Mouse (Mus musculus) lung, embryonic 14.5 days (tissue): ENCODE results near the gene Anxa3. TPM values are rescaled to one million over a fixed set of nuclear protein-coding genes. Genes with fewer than 3 reads are reported as not detected.

ENCODE experiments used
- ATAC-seq: fragments of 200-750 bp; cut with Nextera tagmentation; 2 replicates; pipeline ENCODE4 v1.8.0; 2017; ENCODE audit warnings: mild to moderate bottlenecking, moderate TSS enrichment, moderate library complexity; ENCODE audit not compliant: insufficient read depth
- DNase-seq: peaks from one replicate; pipeline ENCODE4 v3.0.0-alpha.2; 2015
- H3K27ac ChIP-seq: fragments of 300-500 bp; sonication (generic); 2 replicates; pipeline ENCODE4 v1.5.1; 2014; ENCODE audit warnings: low read depth, mild to moderate bottlenecking, moderate library complexity
- H3K27me3 ChIP-seq: fragments of 300-500 bp; sonication (generic); 2 replicates; pipeline ENCODE4 v1.6.1; 2014; ENCODE audit warnings: low read length, control low read depth; ENCODE audit not compliant: insufficient read depth
- H3K36me3 ChIP-seq: fragments of 300-500 bp; sonication (generic); 2 replicates; pipeline ENCODE4 v1.6.1; 2014; ENCODE audit warnings: control low read depth; ENCODE audit not compliant: insufficient read depth
- H3K4me1 ChIP-seq: fragments of 300-500 bp; sonication (generic); 2 replicates; pipeline ENCODE4 v1.6.1; 2014; ENCODE audit warnings: antibody characterized with exemption, control low read depth; ENCODE audit not compliant: insufficient read depth
- H3K4me2 ChIP-seq: fragments of 300-500 bp; sonication (generic); 2 replicates; pipeline ENCODE4 v1.6.1; 2014; ENCODE audit warnings: mild to moderate bottlenecking
- H3K4me3 ChIP-seq: fragments of 300-500 bp; sonication (generic); 2 replicates; pipeline ENCODE4 v1.5.1; 2014; ENCODE audit warnings: low read depth, low read length
- H3K9ac ChIP-seq: fragments of 300-500 bp; sonication (generic); 2 replicates; pipeline ENCODE4 v1.6.1; 2014
- H3K9me3 ChIP-seq: fragments of 300-500 bp; sonication (generic); 2 replicates; pipeline ENCODE4 v1.6.1; 2016; ENCODE audit warnings: low read depth, low read length, control low read depth
- CTCF ChIP-seq: IDR thresholded peaks from 2 replicates; pipeline ENCODE4 v1.5.1; 2016; ENCODE audit warnings: antibody characterized with exemption, low read depth
- WGBS: fragments of 180-500 bp; shearing (Covaris S2); extraction: QIAGEN DNeasy Blood & Tissue Kit; methylation state at CpG from one replicate; pipeline ENCODE4 v1.1.7; 2014; 5-methylcytosine and 5-hydroxymethylcytosine counted together
- polyA plus RNA-seq: library from polyadenylated mRNA; unstranded; fragments of >200 nt; fragmentation: Nextera tagmentation; extraction: Ambion mirVana; gene quantifications from 2 replicates; pipeline ENCODE4 v1.2.1, GENCODE M21; 2014

The Anxa3 gene
- polyA plus RNA-seq, 1 experiment from 2014 or later: 53.0 TPM

- no peak for ATAC-seq
- 71% methylated on average over 7 of the region's 7 CpGs for WGBS
- no peak for DNase-seq
- H3K4me3 ChIP-seq: no peak overlapping the region
- no peaks in the 10 kb centered on the region for H3K4me1 ChIP-seq
- no peaks in the 10 kb centered on the region for H3K36me3 ChIP-seq
- TF ChIP-seq CTCF: no peak
- H3K27ac ChIP-seq: no peak overlapping the region
- H3K4me2 ChIP-seq: no peak overlapping the region
- H3K9ac ChIP-seq: no peak overlapping the region
- H3K27me3 ChIP-seq: no peaks in the 10 kb centered on the region
- H3K9me3 ChIP-seq: no peaks in the 10 kb centered on the region
Measured at GRCm38 (mm10) chr5:96885202-96885601, 92.1 kb downstream of the Anxa3 start.

GRCm38 (mm10) chr5:96888396-96888795, 95.3 kb downstream of the Anxa3 start:
- no peak for TF ChIP-seq CTCF
- ATAC-seq (no peak), DNase-seq (no peak)
- H3K9me3 ChIP-seq: no peaks in the 10 kb centered on the region
- H3K4me2 ChIP-seq: no peak overlapping the region
- H3K9ac ChIP-seq: no peak overlapping the region
- H3K36me3 ChIP-seq: no peaks in the 10 kb centered on the region
- H3K4me1 ChIP-seq: no peaks in the 10 kb centered on the region
- H3K4me3 ChIP-seq: no peak overlapping the region
- 89% methylated on average over 3 of the region's 3 CpGs for WGBS
- no peak overlapping the region for H3K27ac ChIP-seq
- no peaks in the 10 kb centered on the region for H3K27me3 ChIP-seq

GRCm38 (mm10) chr5:96890367-96890766, 97.2 kb downstream of the Anxa3 start:
- no peak for DNase-seq
- Histone ChIP-seq H3K27me3 (no peaks in the 10 kb centered on the region), H3K9me3 (no peaks in the 10 kb centered on the region), H3K4me2 (no peak overlapping the region), H3K27ac (no peak overlapping the region), H3K4me1 (no peaks in the 10 kb centered on the region), H3K4me3 (no peak overlapping the region), H3K9ac (no peak overlapping the region), H3K36me3 (no peaks in the 10 kb centered on the region)
- no peak for ATAC-seq
- 71% methylated on average over 5 of the region's 5 CpGs for WGBS
- no peak for TF ChIP-seq CTCF

Other genes starting within 250 kb of the Anxa3 start
- gene Bmp2k, start 204.3 kb downstream of the Anxa3 start, polyA plus RNA-seq: 11.0 and 12.1 TPM in 2 replicates